11 mouse cellular contexts compared by ENCODE assay signal in the genomic region with DNA sequence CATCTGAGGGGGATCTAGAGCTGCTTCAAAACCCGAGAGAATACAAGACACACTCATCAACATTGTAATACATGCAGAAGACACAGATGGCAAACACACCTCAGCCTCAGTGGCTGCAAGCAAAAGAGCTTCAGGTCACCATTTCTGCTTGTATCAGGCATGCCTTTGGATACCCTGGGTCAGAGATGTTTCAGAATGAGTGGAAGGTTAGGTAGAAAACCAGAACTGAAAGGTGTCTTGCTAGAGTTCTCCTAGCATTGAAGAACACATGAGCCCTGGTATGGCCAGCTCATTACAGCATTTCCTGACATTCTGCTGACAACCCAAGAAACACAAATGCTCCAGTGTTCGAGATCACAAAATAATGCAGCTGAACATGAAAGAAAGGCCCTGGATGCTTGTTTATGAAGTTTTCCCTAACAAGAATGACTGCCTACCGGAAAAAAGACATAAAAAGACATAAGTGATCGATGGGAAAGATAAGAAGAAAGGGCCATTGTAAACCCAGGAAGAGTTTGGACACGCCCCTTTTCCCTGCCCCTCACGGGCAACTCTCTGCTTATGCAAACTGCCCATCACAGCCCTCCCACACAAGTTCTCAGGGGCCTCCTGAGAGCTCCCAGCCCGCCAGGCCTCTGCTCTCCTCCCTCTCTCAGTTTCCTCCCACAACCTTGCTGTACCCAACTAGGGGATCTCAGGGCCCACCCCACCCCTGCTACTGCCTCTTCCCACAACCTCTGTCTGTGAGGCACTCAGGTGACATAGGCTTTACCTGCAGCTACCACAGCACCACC. TPM values are rescaled to one million over a fixed set of nuclear protein-coding genes. Genes with fewer than 3 reads are reported as not detected.
DNase-seq lines count a peak whose midpoint lies in the region; ATAC-seq and TF ChIP-seq lines count a peak whose summit lies in the region.
"Had no signal": no experiment of that assay in that cellular context is flagged by ENCODE, and none has a peak within 500 bp of the region (broad histone marks: within the 10 kb centered on the region; RNA-seq: fewer than 3 reads in every experiment).

No protein-coding gene starts in this region.

- no peak overlapping the region for H3K9ac ChIP-seq in intestine, embryonic 15.5 days
- H3K9ac ChIP-seq in intestine, postnatal 0 days (ENCODE audit: low read depth, low read length), result no peak overlapping the region
- no peak overlapping the region for H3K9ac ChIP-seq in embryonic facial prominence, embryonic 11.5 days (replicated peaks; ENCODE audit: low read length)
- no peak overlapping the region for H3K9ac ChIP-seq in heart, embryonic 12.5 days
- H3K9ac ChIP-seq: liver, embryonic 13.5 days; midbrain, embryonic 12.5 days had no signal

- H3K36me3 ChIP-seq in intestine, embryonic 15.5 days, result no peaks in the 10 kb centered on the region
- H3K36me3 ChIP-seq in intestine, postnatal 0 days (ENCODE audit: control insufficient read depth, insufficient read depth), result no peaks in the 10 kb centered on the region
- H3K36me3 ChIP-seq in embryonic facial prominence, embryonic 11.5 days (replicated peaks; ENCODE audit: control insufficient read depth, insufficient read depth, low read depth, low read length), result no peaks in the 10 kb centered on the region
- no peaks in the 10 kb centered on the region for H3K36me3 ChIP-seq in heart, embryonic 12.5 days
- H3K36me3 ChIP-seq: liver, embryonic 13.5 days; midbrain, embryonic 12.5 days had no signal

- ATAC-seq in intestine, embryonic 15.5 days, result peak; percentile 67
- ATAC-seq in intestine, postnatal 0 days, result no peak
- no peak for ATAC-seq in embryonic facial prominence, embryonic 11.5 days (replicated peaks; ENCODE audit: insufficient number of reproducible peaks, low FRiP score, low TSS enrichment, low read depth)
- no peak for ATAC-seq in heart, embryonic 12.5 days (ENCODE audit: insufficient number of reproducible peaks, low FRiP score)

- H3K27ac ChIP-seq in intestine, embryonic 15.5 days, result no peak overlapping the region
- no peak overlapping the region for H3K27ac ChIP-seq in intestine, postnatal 0 days (ENCODE audit: low read depth, low read length)
- no peak overlapping the region for H3K27ac ChIP-seq in embryonic facial prominence, embryonic 11.5 days (replicated peaks; ENCODE audit: low read depth, low read length)
- no peak overlapping the region for H3K27ac ChIP-seq in heart, embryonic 12.5 days (ENCODE audit: poor library complexity, severe bottlenecking)
- H3K27ac ChIP-seq: liver, embryonic 13.5 days; midbrain, embryonic 12.5 days had no signal

- peak; percentile 21 for DNase-seq in retina, postnatal 1 day
- no peak for DNase-seq in retina, embryonic 14.5 days (ENCODE audit: low spot score)
- peak; percentile 15 for DNase-seq in embryonic facial prominence, embryonic 11.5 days (ENCODE audit: low spot score)
- no peak for DNase-seq in layer of hippocampus, adult 18-20 months (ENCODE audit: low spot score in 2 of 2)
- DNase-seq: heart, adult 11 months; heart, postnatal 36 days; liver, embryonic 13.5 days had no signal

- no peak for TF ChIP-seq CTCF in intestine, postnatal 0 days (IDR thresholded peaks at IDR 0.05; ENCODE audit: low read depth)

- no peaks in the 10 kb centered on the region for H3K9me3 ChIP-seq in intestine, embryonic 15.5 days
- H3K9me3 ChIP-seq in intestine, postnatal 0 days (ENCODE audit: control insufficient read depth), result no peaks in the 10 kb centered on the region
- no peaks in the 10 kb centered on the region for H3K9me3 ChIP-seq in embryonic facial prominence, embryonic 11.5 days (replicated peaks; ENCODE audit: control insufficient read depth, low read length)
- H3K9me3 ChIP-seq in heart, embryonic 12.5 days (replicated peaks), result no peaks in the 10 kb centered on the region
- H3K9me3 ChIP-seq: liver, embryonic 13.5 days; midbrain, embryonic 12.5 days had no signal

- no peak overlapping the region for H3K4me3 ChIP-seq in intestine, embryonic 15.5 days (replicated peaks)
- no peak overlapping the region for H3K4me3 ChIP-seq in intestine, postnatal 0 days (ENCODE audit: low read depth, low read length)
- no peak overlapping the region for H3K4me3 ChIP-seq in embryonic facial prominence, embryonic 11.5 days (ENCODE audit: low read depth, low read length)
- no peak overlapping the region for H3K4me3 ChIP-seq in heart, embryonic 12.5 days
- H3K4me3 ChIP-seq: liver, embryonic 13.5 days; midbrain, embryonic 12.5 days had no signal

- H3K4me1 ChIP-seq in intestine, embryonic 15.5 days (replicated peaks), result 0 out of 2 replicates have a peak, but pooled peaks cover 3% of the 10 kb centered on the region
- no peaks in the 10 kb centered on the region for H3K4me1 ChIP-seq in intestine, postnatal 0 days (replicated peaks; ENCODE audit: control insufficient read depth, insufficient read depth, low read length)
- no peaks in the 10 kb centered on the region for H3K4me1 ChIP-seq in embryonic facial prominence, embryonic 11.5 days (ENCODE audit: control insufficient read depth, insufficient read depth, low read length)
- peaks cover 56% of the 10 kb centered on the region for H3K4me1 ChIP-seq in heart, embryonic 12.5 days (replicated peaks)

- 34% methylated on average over 7 of the region's 7 CpGs for WGBS in intestine, embryonic 15.5 days
- WGBS in intestine, postnatal 0 days, result 23% methylated on average over 7 of the region's 7 CpGs
- WGBS in embryonic facial prominence, embryonic 11.5 days, result 34% methylated on average over 7 of the region's 7 CpGs
- 49% methylated on average over 7 of the region's 7 CpGs for WGBS in heart, embryonic 12.5 days

- H3K4me2 ChIP-seq in intestine, embryonic 15.5 days (replicated peaks), result no peak overlapping the region
- no peak overlapping the region for H3K4me2 ChIP-seq in intestine, postnatal 0 days (replicated peaks; ENCODE audit: low read depth)
- no peak overlapping the region for H3K4me2 ChIP-seq in embryonic facial prominence, embryonic 11.5 days (ENCODE audit: low read depth, low read length)
- H3K4me2 ChIP-seq in heart, embryonic 12.5 days, result no peak overlapping the region
- H3K4me2 ChIP-seq: liver, embryonic 13.5 days; midbrain, embryonic 12.5 days had no signal

- no peaks in the 10 kb centered on the region for H3K27me3 ChIP-seq in intestine, embryonic 15.5 days (replicated peaks)
- H3K27me3 ChIP-seq in intestine, postnatal 0 days (replicated peaks; ENCODE audit: control insufficient read depth, insufficient read depth, low read length), result no peaks in the 10 kb centered on the region
- no peaks in the 10 kb centered on the region for H3K27me3 ChIP-seq in embryonic facial prominence, embryonic 11.5 days (ENCODE audit: control insufficient read depth, insufficient read depth, low read length)
- H3K27me3 ChIP-seq in heart, embryonic 12.5 days (replicated peaks), result no peaks in the 10 kb centered on the region
- H3K27me3 ChIP-seq: liver, embryonic 13.5 days; midbrain, embryonic 12.5 days had no signal

RNA-seq across cellular contexts. Expression of a gene that starts 21.7 kb away (rescaled TPM):
- 25.5 and 28.9 TPM in 2 replicates for polyA plus RNA-seq in intestine, embryonic 15.5 days (2015; fragmentation: Nextera tagmentation; extraction: Ambion mirVana)
- polyA plus RNA-seq in intestine, postnatal 0 days (2015; fragmentation: Nextera tagmentation; extraction: Ambion mirVana), result 15.2 and 17.2 TPM in 2 replicates
- polyA plus RNA-seq in embryonic facial prominence, embryonic 11.5 days (2014; fragmentation: Nextera tagmentation; extraction: Ambion mirVana), result 37.9 and 41.3 TPM in 2 replicates
- total RNA-seq in layer of hippocampus, adult 18-20 months (2021), result 10 to 100 TPM; 35.6 to 37.0 TPM
- 29.2 and 35.2 TPM in 2 replicates for polyA plus RNA-seq in heart, embryonic 12.5 days (2016; fragmentation: Nextera tagmentation; extraction: Ambion mirVana)

RNA-seq across cellular contexts. Expression of a gene that starts 50.5 kb away (rescaled TPM):
- polyA plus RNA-seq in intestine, embryonic 15.5 days (2015; fragmentation: Nextera tagmentation; extraction: Ambion mirVana), result 12.8 and 13.0 TPM in 2 replicates
- 12.5 and 13.4 TPM in 2 replicates for polyA plus RNA-seq in intestine, postnatal 0 days (2015; fragmentation: Nextera tagmentation; extraction: Ambion mirVana)
- 10.6 and 11.2 TPM in 2 replicates for polyA plus RNA-seq in embryonic facial prominence, embryonic 11.5 days (2014; fragmentation: Nextera tagmentation; extraction: Ambion mirVana)
- total RNA-seq in layer of hippocampus, adult 18-20 months (2021), result 1 to 10 TPM; 2.0 TPM
- 12.1 and 12.3 TPM in 2 replicates for polyA plus RNA-seq in heart, embryonic 12.5 days (2016; fragmentation: Nextera tagmentation; extraction: Ambion mirVana)

Comparison
In these comparisons a context has a peak if more than half of its experiments do, and no peak if none do; other contexts are left out.
1. DNase-seq: peak in retina, postnatal 1 day (single experiment) and embryonic facial prominence, embryonic 11.5 days (single experiment); none in retina, embryonic 14.5 days (single experiment) and layer of hippocampus, adult 18-20 months (0 of 2).